Mouse (Mus musculus) liver, embryonic 14.5 days (tissue): ENCODE measurements around the gene Gm9964. TPM values are rescaled to one million over a fixed set of nuclear protein-coding genes. Genes with fewer than 3 reads are reported as not detected.
"Not testable (repeated sequence)": the region's sequence is repeated elsewhere in the genome, so short reads cannot be mapped to it uniquely, and the experiment has no call there.

ENCODE experiments used
- ATAC-seq: fragments of 200-750 bp; cut with Nextera tagmentation; 2 replicates; pipeline ENCODE4 v1.8.0; 2017; ENCODE audit warnings: moderate number of reproducible peaks, mild to moderate bottlenecking, moderate library complexity; ENCODE audit not compliant: insufficient read depth
- DNase-seq, 3 experiments: peaks; one replicate each; pipeline ENCODE4 v3.0.0-alpha.2; 2012 to 2013; ENCODE audit warnings: low read depth in 3 of 3, low spot score in 3 of 3
- H3K27ac ChIP-seq: fragments of 300-500 bp; sonication (generic); 2 replicates; pipeline ENCODE4 v1.5.1; 2014; ENCODE audit warnings: moderate library complexity, mild to moderate bottlenecking, control low read depth, inconsistent platforms
- H3K27me3 ChIP-seq: fragments of 300-500 bp; sonication (generic); 2 replicates; pipeline ENCODE4 v1.6.1; 2014; ENCODE audit warnings: mild to moderate bottlenecking, low read length, moderate library complexity; ENCODE audit not compliant: control insufficient read depth, insufficient read depth
- H3K36me3 ChIP-seq: fragments of 300-500 bp; sonication (generic); replicated peaks from 2 replicates; pipeline ENCODE4 v1.6.1; 2014; ENCODE audit warnings: low read depth; ENCODE audit not compliant: control insufficient read depth, insufficient read depth
- H3K4me1 ChIP-seq, 2 experiments: fragments of 200-500 bp in 1 of 2; fragments of 300-500 bp in 1 of 2; sonication (generic) in 1 of 2; replicated peaks; 2 replicates each; pipeline ENCODE4 v1.6.1; 2012 to 2014; ENCODE audit warnings: antibody characterized with exemption in 1 of 2, inconsistent platforms in 1 of 2, low read length in 1 of 2; ENCODE audit not compliant: control insufficient read depth in 2 of 2, insufficient read depth in 2 of 2
- H3K4me2 ChIP-seq: fragments of 300-500 bp; sonication (generic); 2 replicates; pipeline ENCODE4 v1.6.1; 2014; ENCODE audit warnings: low read depth, mild to moderate bottlenecking, control low read depth, moderate library complexity
- H3K4me3 ChIP-seq, 2 experiments: fragments of 200-500 bp in 1 of 2; fragments of 300-500 bp in 1 of 2; sonication (generic) in 1 of 2; 2 replicates each; pipeline ENCODE4 v1.5.1; 2012 to 2014; ENCODE audit warnings: low read depth in 2 of 2, low read length in 2 of 2, mild to moderate bottlenecking in 2 of 2, control low read depth in 1 of 2, inconsistent platforms in 1 of 2, moderate library complexity in 1 of 2; ENCODE audit not compliant: insufficient read depth in 1 of 2
- H3K9ac ChIP-seq: fragments of 300-500 bp; sonication (generic); replicated peaks from 2 replicates; pipeline ENCODE4 v1.6.1; 2014; ENCODE audit warnings: mild to moderate bottlenecking, control low read depth, moderate library complexity
- H3K9me3 ChIP-seq: fragments of 300-500 bp; sonication (generic); 2 replicates; pipeline ENCODE4 v1.6.1; 2016; ENCODE audit warnings: low read length, mixed read lengths; ENCODE audit not compliant: control insufficient read depth
- CTCF ChIP-seq: IDR thresholded peaks from 2 replicates; pipeline ENCODE4 v1.5.1; 2016; ENCODE audit warnings: antibody characterized with exemption, low read depth, control low read depth
- EP300 ChIP-seq: IDR thresholded peaks from 2 replicates; pipeline ENCODE4 v1.6.1; 2016; ENCODE audit warnings: antibody characterized with exemption, low read depth
- WGBS: fragments of 180-500 bp; shearing (Covaris S2); extraction: QIAGEN DNeasy Blood & Tissue Kit; methylation state at CpG from one replicate; pipeline ENCODE4 v1.1.7; 2014; ENCODE audit not compliant: insufficient replicate concordance; 5-methylcytosine and 5-hydroxymethylcytosine counted together
- polyA plus RNA-seq, 2 experiments: library from polyadenylated mRNA; depleted of rRNA in 1 of 2; stranded (reverse) in 1 of 2; unstranded in 1 of 2; fragments of >200 nt; fragmentation: Nextera tagmentation in 1 of 2; extraction: Ambion mirVana in 1 of 2; gene quantifications; 2 replicates each; pipeline versions ENCODE4 v1.2.1 to v1.2.3; 2012 to 2014

Gm9964 gene
- polyA plus RNA-seq, 2 experiments: not detected

- Histone ChIP-seq H3K4me1 (peaks cover 0 to 15% of the 10 kb centered on the region in 2 experiments; a peak in 1 of 4 replicates), H3K4me2 (no peak overlapping the region), H3K9me3 (no peaks in the 10 kb centered on the region), H3K27ac (no peak overlapping the region), H3K4me3 (no peak overlapping the region), H3K9ac (no peak overlapping the region), H3K27me3 (no peaks in the 10 kb centered on the region), H3K36me3 (no peaks in the 10 kb centered on the region)
- TF ChIP-seq CTCF (no peak), EP300 (no peak)
- DNase-seq: no peak
- no peak for ATAC-seq
- 37% methylated on average over 9 of the region's 9 CpGs for WGBS
These were observed 11.0 kb upstream of the Gm9964 start for GRCm38 (mm10) chr11:79307560-79308200.

- ATAC-seq: no peak; the same call in 1 of the 2 replicates
- Histone ChIP-seq H3K4me3 (no peak overlapping the region), H3K9me3 (no peaks in the 10 kb centered on the region), H3K4me2 (no peak overlapping the region), H3K36me3 (no peaks in the 10 kb centered on the region), H3K4me1 (peaks cover 0 to 15% of the 10 kb centered on the region in 2 experiments; a peak in 1 of 4 replicates), H3K27me3 (no peaks in the 10 kb centered on the region), H3K27ac (no peak overlapping the region), H3K9ac (no peak overlapping the region)
- TF ChIP-seq CTCF: no peak
- no peak for TF ChIP-seq EP300
- WGBS: 5% methylated on average over 10 of the region's 10 CpGs
- no peak for DNase-seq
These were observed 10.3 kb upstream of the Gm9964 start for GRCm38 (mm10) chr11:79306996-79307395.

- 16% methylated on average over 7 of the region's 7 CpGs for WGBS
- no peak for ATAC-seq
These were observed 9.8 kb upstream of the Gm9964 start for GRCm38 (mm10) chr11:79306510-79306909.

GRCm38 (mm10) chr11:79305697-79306340 is 9.1 kb upstream of the Gm9964 start:
- Histone ChIP-seq H3K27me3 (no peaks in the 10 kb centered on the region), H3K9me3 (no peaks in the 10 kb centered on the region), H3K36me3 (no peaks in the 10 kb centered on the region), H3K27ac (no peak overlapping the region), H3K9ac (no peak overlapping the region), H3K4me1 (peaks cover 0 to 15% of the 10 kb centered on the region in 2 experiments; a peak in 1 of 4 replicates), H3K4me3 (no peak overlapping the region), H3K4me2 (no peak overlapping the region)
- DNase-seq (no peak), ATAC-seq (no peak)
- TF ChIP-seq CTCF (no peak), EP300 (no peak)
- 19% methylated on average over 9 of the region's 9 CpGs for WGBS

More at GRCm38 (mm10) chr11:79306510-79306909, 9.8 kb upstream of the Gm9964 start:
- H3K4me1 ChIP-seq: peaks cover 0 to 15% of the 10 kb centered on the region in 2 experiments; a peak in 1 of 4 replicates
- H3K4me2 ChIP-seq: no peak overlapping the region
- DNase-seq: no peak
- H3K27ac ChIP-seq: no peak overlapping the region
- no peak overlapping the region for H3K9ac ChIP-seq
- no peaks in the 10 kb centered on the region for H3K9me3 ChIP-seq
- no peak for TF ChIP-seq EP300
- H3K4me3 ChIP-seq: no peak overlapping the region
- H3K36me3 ChIP-seq: no peaks in the 10 kb centered on the region
- no peaks in the 10 kb centered on the region for H3K27me3 ChIP-seq

- not testable (repeated sequence) for H3K27ac ChIP-seq, H3K4me3 ChIP-seq, H3K9me3 ChIP-seq, H3K27me3 ChIP-seq, H3K9ac ChIP-seq, ATAC-seq, H3K4me2 ChIP-seq, DNase-seq, H3K36me3 ChIP-seq
- WGBS: 30% methylated on average over 4 of the region's 4 CpGs
- H3K4me1 ChIP-seq: peaks cover 0 to 15% of the 10 kb centered on the region in 2 experiments; a peak in 1 of 4 replicates
These were observed 7.5 kb upstream of the Gm9964 start for GRCm38 (mm10) chr11:79304245-79304644.
